Mouse (Mus musculus) myocyte (in vitro differentiated cells): ENCODE results near the gene Ptpn22.

ENCODE experiments used
- MAX ChIP-seq: IDR thresholded peaks from one replicate; pipeline ENCODE4 v1.6.1; 2011; ENCODE audit warnings: low read depth, mild to moderate bottlenecking, control low read depth
- MYOD1 ChIP-seq, 3 experiments: IDR thresholded peaks; one replicate each; pipeline ENCODE4 v1.6.1; 2011; ENCODE audit warnings: control low read depth in 2 of 3, low read depth in 2 of 3, mild to moderate bottlenecking in 2 of 3, moderate library complexity in 1 of 3; ENCODE audit not compliant: insufficient read length in 2 of 3, control insufficient read depth in 1 of 3
- POLR2A ChIP-seq: IDR thresholded peaks from one replicate; pipeline ENCODE4 v1.6.1; 2011; ENCODE audit warnings: low read depth, mild to moderate bottlenecking, control low read depth, moderate library complexity; ENCODE audit not compliant: insufficient read length

- TF ChIP-seq POLR2A (no peak), MAX (no peak), MYOD1 (IDR thresholded peaks at IDR 0.05; ENCODE audit: control insufficient read depth in 1 of 3, insufficient read length in 2 of 3, low read depth in 2 of 3) (no peak)
Observed at GRCm38 (mm10) chr3:103927511-103927910, 67.9 kb downstream of the Ptpn22 start.
